Mouse (Mus musculus): ENCODE results near the gene Ptcd2. TPM values are rescaled to one million over a fixed set of nuclear protein-coding genes. Genes with fewer than 3 reads are reported as not detected.

The Ptcd2 gene
- 6.5 and 8.4 TPM in 2 replicates for total RNA-seq (2015; ENCODE audit: low replicate concordance)
- 7.0 and 13.6 TPM in 2 replicates for total RNA-seq (2017; ENCODE audit: low replicate concordance)

DNA sequence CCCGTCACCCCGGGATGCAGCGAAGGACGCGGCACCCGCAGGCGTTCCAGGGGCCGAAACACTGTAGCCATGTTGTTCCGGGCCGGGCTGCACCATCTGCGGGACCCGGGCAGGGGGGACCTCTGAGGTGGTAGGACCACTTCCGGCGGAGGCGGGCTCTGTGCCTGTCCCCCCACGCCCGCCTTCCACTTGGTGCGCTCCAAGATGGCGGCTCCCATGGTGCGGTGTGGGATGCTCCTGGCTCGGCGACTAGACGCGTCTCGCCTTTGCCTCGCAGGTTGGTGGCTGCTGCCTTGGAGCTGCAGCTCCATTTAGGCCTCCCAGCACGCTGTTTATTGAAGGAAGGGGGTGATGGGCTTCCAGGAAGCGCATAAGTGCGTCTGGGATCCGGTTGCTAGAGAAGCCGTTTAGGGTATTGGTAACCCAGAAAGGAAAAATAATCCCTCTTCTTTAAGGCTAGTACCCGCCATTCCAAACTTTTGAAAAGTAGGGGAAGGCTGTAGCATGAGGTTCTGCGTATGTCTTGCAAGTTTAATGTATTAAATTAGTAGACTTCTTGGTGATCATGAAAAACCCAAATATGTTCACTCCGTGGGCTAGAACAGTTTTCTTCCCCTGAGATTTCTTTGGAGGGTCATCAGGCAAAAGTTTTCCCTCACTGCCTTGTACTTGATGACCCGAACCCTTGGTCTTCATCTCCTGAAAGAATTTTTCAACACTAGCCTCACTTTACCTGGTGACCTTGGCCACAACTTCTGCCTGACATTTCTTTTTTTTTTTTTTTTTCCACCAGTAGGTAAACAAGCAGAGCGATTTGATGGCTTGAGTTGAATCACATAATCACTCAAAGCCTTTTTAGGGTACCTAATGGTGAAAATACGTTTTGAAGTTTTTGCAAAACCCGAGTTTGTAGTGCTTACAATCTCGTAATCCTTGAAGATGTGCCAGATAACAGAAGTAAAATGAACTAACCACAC is at the start of gene Ptcd2, which contains the start of gene Mrps27:
Gene Ptcd2, minus strand, starts transcription at position 107 of the 977 bp plus-strand sequence.
Gene Mrps27, plus strand, starts transcription at position 188 of the 977 bp plus-strand sequence.
- ATAC-seq (replicated peaks; ENCODE audit: low FRiP score, poor library complexity, severe bottlenecking): peak; percentile 99

- ATAC-seq (replicated peaks; ENCODE audit: low FRiP score, poor library complexity, severe bottlenecking): no peak
Measured at GRCm38 (mm10) chr13:99393128-99393527, 48.6 kb upstream of the Ptcd2 start.

DNA sequence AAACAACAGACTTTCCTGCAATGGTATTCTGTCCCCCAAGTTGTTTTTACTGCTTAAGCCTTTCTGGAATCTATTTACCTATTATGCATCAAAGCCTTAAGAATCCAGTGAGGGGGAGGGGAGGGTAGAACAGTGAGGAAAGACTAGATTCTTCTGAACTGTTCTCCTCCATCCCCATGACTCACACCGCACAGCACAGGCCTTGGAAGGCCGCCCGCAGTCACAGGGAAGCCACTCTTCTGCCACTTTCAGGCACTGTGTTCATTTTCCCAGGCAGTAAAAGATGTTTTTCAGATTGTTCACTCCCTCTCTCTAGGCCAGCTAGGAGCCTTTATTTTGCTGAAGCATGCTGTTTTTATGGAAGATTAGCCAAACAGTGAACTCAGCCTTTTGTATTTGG is 46.9 kb upstream of the Ptcd2 start:
- ATAC-seq (replicated peaks; ENCODE audit: low FRiP score, poor library complexity, severe bottlenecking): no peak

- ATAC-seq (replicated peaks; ENCODE audit: low FRiP score, poor library complexity, severe bottlenecking): no peak
Measured at GRCm38 (mm10) chr13:99387901-99388811, 43.7 kb upstream of the Ptcd2 start.

GRCm38 (mm10) chr13:99386341-99386740 is 41.8 kb upstream of the Ptcd2 start:
- ATAC-seq (replicated peaks; ENCODE audit: low FRiP score, poor library complexity, severe bottlenecking): no peak

GRCm38 (mm10) chr13:99385911-99386310 is 41.4 kb upstream of the Ptcd2 start:
- ATAC-seq (replicated peaks; ENCODE audit: low FRiP score, poor library complexity, severe bottlenecking): no peak

DNA sequence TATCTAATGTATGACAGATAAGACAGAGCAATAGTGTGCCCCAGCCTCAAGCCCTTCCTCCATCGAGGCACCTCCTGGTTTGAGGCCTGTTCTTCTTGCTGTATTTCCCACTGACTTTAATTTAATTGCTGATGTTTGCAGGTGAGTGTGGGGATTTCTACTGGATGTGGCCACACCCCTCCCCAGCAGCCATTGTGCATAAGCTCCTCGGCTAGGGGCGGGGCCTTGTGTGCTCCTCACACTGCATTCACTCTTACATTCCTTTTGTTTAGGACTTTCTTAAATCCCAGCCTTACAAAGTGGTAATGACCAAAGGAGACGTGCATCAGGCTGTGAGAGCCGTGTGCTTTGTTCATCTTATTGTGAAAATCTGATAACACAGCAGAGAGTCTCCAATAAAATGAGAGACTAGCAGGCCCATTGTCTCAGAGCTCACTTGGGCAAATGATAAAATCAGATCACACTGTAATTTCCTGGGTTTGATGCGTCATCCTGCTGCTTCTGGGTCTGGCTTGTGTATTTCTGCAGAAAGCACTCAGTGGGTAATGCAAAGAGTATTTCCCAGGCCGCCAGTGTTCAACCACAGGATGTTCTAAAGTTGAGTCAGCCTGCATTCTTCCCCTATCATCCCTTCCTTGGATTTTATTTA is 40.2 kb upstream of the Ptcd2 start:
- no peak for ATAC-seq (replicated peaks; ENCODE audit: low FRiP score, poor library complexity, severe bottlenecking)

DNA sequence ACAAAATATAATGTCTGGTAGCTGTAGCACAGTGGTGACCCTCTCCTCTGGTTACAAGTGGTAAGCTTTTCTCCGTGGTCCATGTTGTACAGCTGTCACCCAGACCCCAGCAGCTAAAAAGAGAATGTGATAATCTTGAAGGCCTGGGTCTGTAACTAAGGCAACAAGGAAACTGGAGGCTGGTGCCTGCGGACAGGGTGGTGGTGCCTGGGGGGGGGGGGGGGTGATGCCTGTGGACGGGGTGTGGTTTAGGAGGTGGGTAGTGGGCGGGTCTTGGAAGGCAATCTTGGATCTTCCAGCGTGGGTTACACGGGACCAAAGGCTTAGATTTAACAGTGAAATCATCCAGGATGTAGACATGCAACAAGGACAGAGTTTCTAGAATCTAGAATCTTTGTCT is 37.9 kb upstream of the Ptcd2 start:
- ATAC-seq (replicated peaks; ENCODE audit: low FRiP score, poor library complexity, severe bottlenecking): no peak

GRCm38 (mm10) chr13:99378223-99378622 is 33.7 kb upstream of the Ptcd2 start:
- no peak for ATAC-seq (replicated peaks; ENCODE audit: low FRiP score, poor library complexity, severe bottlenecking)

GRCm38 (mm10) chr13:99377055-99377454 is 32.5 kb upstream of the Ptcd2 start:
- ATAC-seq (replicated peaks; ENCODE audit: low FRiP score, poor library complexity, severe bottlenecking): no peak

DNA sequence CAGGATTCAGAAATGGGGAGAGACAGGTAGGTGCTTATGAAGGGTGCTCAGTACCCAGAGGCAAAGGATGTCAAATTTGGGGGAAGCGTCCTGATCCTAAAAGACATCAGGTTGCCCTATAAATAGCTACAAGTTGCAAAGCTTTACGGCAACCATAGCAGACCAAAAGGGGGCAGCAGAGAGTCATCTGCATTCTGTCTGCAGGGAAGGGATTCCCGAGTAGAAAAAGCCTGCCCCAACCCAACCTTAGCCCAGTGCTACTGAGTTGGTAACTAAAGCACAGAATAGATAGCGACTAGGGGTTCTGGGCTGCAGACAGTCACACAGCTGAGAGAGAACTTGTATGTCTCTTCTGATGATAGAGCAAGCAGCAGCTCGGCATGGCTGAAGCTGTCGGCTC is 31.0 kb upstream of the Ptcd2 start:
- peak; percentile 52; the same call in 1 of the 2 replicates for ATAC-seq (replicated peaks; ENCODE audit: low FRiP score, poor library complexity, severe bottlenecking)

- ATAC-seq (replicated peaks; ENCODE audit: low FRiP score, poor library complexity, severe bottlenecking): no peak
Measured at GRCm38 (mm10) chr13:99374191-99374590, 29.7 kb upstream of the Ptcd2 start.

GRCm38 (mm10) chr13:99373684-99374083 is 29.2 kb upstream of the Ptcd2 start:
- ATAC-seq (replicated peaks; ENCODE audit: low FRiP score, poor library complexity, severe bottlenecking): no peak

- no peak for ATAC-seq (replicated peaks; ENCODE audit: low FRiP score, poor library complexity, severe bottlenecking)
Measured at GRCm38 (mm10) chr13:99371285-99371684, 26.8 kb upstream of the Ptcd2 start.

- ATAC-seq (replicated peaks; ENCODE audit: low FRiP score, poor library complexity, severe bottlenecking): no peak
Measured at GRCm38 (mm10) chr13:99369103-99369502, 24.6 kb upstream of the Ptcd2 start.

- ATAC-seq (replicated peaks; ENCODE audit: low FRiP score, poor library complexity, severe bottlenecking): no peak
Measured at GRCm38 (mm10) chr13:99367554-99368174, 23.2 kb upstream of the Ptcd2 start.

DNA sequence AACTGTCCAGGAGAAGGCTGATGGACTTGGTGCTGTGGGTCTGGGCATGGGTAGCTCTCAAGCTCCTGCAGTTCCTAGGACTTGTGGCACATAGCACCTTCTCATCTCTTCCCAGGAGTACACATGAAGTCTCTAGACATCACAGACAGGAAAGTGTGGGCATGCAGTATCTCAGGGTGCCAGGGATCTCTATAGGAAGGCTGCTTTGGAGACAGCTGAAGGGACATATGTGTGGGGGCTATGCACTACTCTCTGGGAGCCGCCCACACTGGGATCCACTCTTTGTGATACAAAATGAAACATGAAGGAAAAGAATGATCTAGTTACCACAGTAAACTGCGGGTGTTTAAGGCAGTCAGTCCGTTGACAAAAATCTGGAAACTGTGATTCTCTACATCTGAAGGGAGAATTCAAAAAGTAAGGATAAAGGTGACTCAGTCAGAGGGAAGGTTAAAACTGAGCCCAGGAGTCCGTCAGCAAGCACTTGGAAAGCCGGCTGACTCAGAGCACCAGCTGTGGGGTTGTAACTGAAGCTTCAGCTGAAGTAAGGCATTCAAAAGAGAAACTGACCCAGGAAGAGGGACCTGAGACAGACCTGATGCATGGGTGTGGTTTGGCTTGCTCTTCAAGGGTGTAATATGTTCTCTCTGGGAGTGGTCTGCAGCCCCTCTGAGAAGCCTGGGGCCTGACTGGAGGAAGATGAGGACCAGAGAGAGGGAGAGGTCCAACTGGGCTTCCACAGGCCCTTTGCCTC is 22.1 kb upstream of the Ptcd2 start:
- no peak for ATAC-seq (replicated peaks; ENCODE audit: low FRiP score, poor library complexity, severe bottlenecking)

DNA sequence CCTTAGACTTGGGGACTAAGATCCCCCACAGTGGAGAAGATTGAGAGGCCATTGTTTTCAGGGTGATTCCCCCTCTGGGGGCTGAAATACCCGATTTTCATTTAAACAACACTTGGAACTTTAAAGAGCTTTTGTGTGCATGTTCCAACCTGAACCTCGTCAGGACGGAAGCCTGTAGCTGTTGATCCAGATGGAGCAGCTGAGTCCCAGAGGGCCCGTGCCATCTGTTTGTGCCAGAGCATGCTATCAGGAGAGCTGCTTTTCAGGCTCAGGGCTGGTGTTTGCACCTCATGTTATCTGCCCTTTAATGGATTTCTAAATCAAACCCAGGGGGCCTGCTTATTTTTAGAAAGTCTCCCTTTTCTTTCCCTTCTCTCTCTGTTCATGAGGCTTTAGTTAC is 19.4 kb upstream of the Ptcd2 start:
- ATAC-seq (replicated peaks; ENCODE audit: low FRiP score, poor library complexity, severe bottlenecking): no peak

- ATAC-seq (replicated peaks; ENCODE audit: low FRiP score, poor library complexity, severe bottlenecking): no peak
Measured at GRCm38 (mm10) chr13:99358921-99359320, 14.4 kb upstream of the Ptcd2 start.
